Mouse (Mus musculus) small intestine, adult 2 months (tissue): ENCODE results near the gene Tardbp.

Source experiments
- CTCF ChIP-seq: fragments of 200-500 bp; IDR thresholded peaks from 2 replicates; pipeline ENCODE4 v1.5.1; 2012; ENCODE audit warnings: low read depth, mild to moderate bottlenecking, control low read depth, inconsistent platforms, low read length, moderate library complexity, mixed read lengths; ENCODE audit not compliant: insufficient replicate concordance, insufficient read length; ENCODE audit errors: extremely low read depth
- POLR2A ChIP-seq: fragments of 200-500 bp; IDR thresholded peaks from 2 replicates; pipeline ENCODE4 v1.6.1; 2012; ENCODE audit warnings: low read depth, mild to moderate bottlenecking, control low read depth, inconsistent platforms, low read length, moderate library complexity

GRCm38 (mm10) chr4:148625010-148625409, 1.8 kb downstream of the Tardbp start:
- TF ChIP-seq CTCF (no peak), POLR2A (no peak)
